In genomic region chr16:32277308-32278256, GRCm38 (mm10) we compare ENCODE assay signal across 8 mouse cellular contexts. TPM values are rescaled to one million over a fixed set of nuclear protein-coding genes. Genes with fewer than 3 reads are reported as not detected.
DNase-seq lines count a peak whose midpoint lies in the region; TF ChIP-seq lines count a peak whose summit lies in the region.

Gene Rnf168 (plus strand): TSS chr16:32277459.

- H3K36me3 ChIP-seq in megakaryocyte, embryonic 14.5 days (replicated peaks; ENCODE audit: low read length), result peaks cover 26% of the 10 kb centered on the region

- no peaks in the 10 kb centered on the region for H3K27me3 ChIP-seq in megakaryocyte, embryonic 14.5 days (replicated peaks)

- peak within 1 kb of the TSS; percentile 98 for H3K4me3 ChIP-seq in gastrocnemius, adult 2 months
- peak within 1 kb of the TSS; percentile 97 for H3K4me3 ChIP-seq in megakaryocyte, embryonic 14.5 days (replicated peaks)

- intact Hi-C loops in gastrocnemius, adult 2 months (cut with DNase I), result loop anchor here (5.0 kb wide), 1 partner anchor 155 kb away; the partner anchor contains the start of gene Pcyt1a

- peak within 1 kb of the TSS; percentile 98 for H3K27ac ChIP-seq in gastrocnemius, adult 2 months

- TF ChIP-seq CTCF in gastrocnemius, adult 2 months (IDR thresholded peaks at IDR 0.05), result no peak

- peaks cover 25% of the 10 kb centered on the region for H3K4me1 ChIP-seq in megakaryocyte, embryonic 14.5 days

- H3K9me3 ChIP-seq in megakaryocyte, embryonic 14.5 days, result peaks cover 4% of the 10 kb centered on the region; the same call in 1 of the 2 replicates

- peak; percentile 61 for DNase-seq in WW6 (ENCODE audit: low read depth, low spot score)
- peak; percentile 65 to 82 for DNase-seq in cerebellum, postnatal 4 days (ENCODE audit: low spot score in 2 of 2)
- peak; percentile 95 for DNase-seq in gastrocnemius, adult 2 months
- DNase-seq in hindlimb bud, embryonic 11.5 days (ENCODE audit: extremely low spot score, low read depth, low spot score), result peak; percentile 64
- peak; percentile 83 to 85 for DNase-seq in left cerebral cortex, adult 8-10 months (ENCODE audit: low spot score in 2 of 2)
- DNase-seq in right cerebral cortex, postnatal 10 days (ENCODE audit: low spot score in 2 of 2), result peak; percentile 94
- peak; percentile 87 for DNase-seq in urinary bladder, postnatal 25 days (ENCODE audit: low spot score)

RNA-seq across cellular contexts. Expression of gene Rnf168, which starts in this region (rescaled TPM):
- total RNA-seq in gastrocnemius, adult 2 months (2021), result 10 to 100 TPM in 1 of 2 experiments, 1 to 10 TPM in 1; 8.6 to 10.5 TPM
- 10 to 100 TPM; 25.0 to 28.0 (median 26.0) TPM for total RNA-seq in left cerebral cortex, adult 8-10 months (2022)
- 1.4 and 3.8 TPM in 2 replicates for polyA plus RNA-seq in megakaryocyte, embryonic 14.5 days (2012; ENCODE audit: insufficient read depth, low replicate concordance)

Comparison
In these comparisons a context has a peak if more than half of its experiments do, and no peak if none do; other contexts are left out.
1. Peak in every context shown above with its lines: DNase-seq, H3K4me3 ChIP-seq and H3K27ac ChIP-seq.